Mouse (Mus musculus) stomach, postnatal 0 days (tissue): ENCODE measurements at regions not wholly inside any gene's neighbourhood (a gene's known extent, or its start where the extent isn't known, plus 50 kb on each side); places are given as distances from the start of the nearest gene placed in this dataset.

Experiments used
- ATAC-seq: fragments of 200-750 bp; cut with Nextera tagmentation; 2 replicates; pipeline ENCODE4 v1.8.0; 2017; ENCODE audit not compliant: low FRiP score, low TSS enrichment
- DNase-seq: peaks from one replicate; pipeline ENCODE4 v3.0.0-alpha.2; 2016; ENCODE audit warnings: low spot score
- H3K27ac ChIP-seq: fragments of 300-500 bp; sonication (generic); replicated peaks from 2 replicates; pipeline ENCODE4 v1.5.1; 2014; ENCODE audit warnings: mild to moderate bottlenecking, control low read depth
- H3K27me3 ChIP-seq: fragments of 300-500 bp; sonication (generic); 2 replicates; pipeline ENCODE4 v1.6.1; 2014; ENCODE audit warnings: low read length; ENCODE audit not compliant: control insufficient read depth, insufficient read depth
- H3K36me3 ChIP-seq: fragments of 300-500 bp; sonication (generic); 2 replicates; pipeline ENCODE4 v1.6.1; 2014; ENCODE audit warnings: low read length, mixed read lengths; ENCODE audit not compliant: control insufficient read depth, insufficient read depth
- H3K4me1 ChIP-seq: fragments of 300-500 bp; sonication (generic); replicated peaks from 2 replicates; pipeline ENCODE4 v1.6.1; 2014; ENCODE audit warnings: antibody characterized with exemption; ENCODE audit not compliant: control insufficient read depth, insufficient read depth
- H3K4me2 ChIP-seq: fragments of 300-500 bp; sonication (generic); replicated peaks from 2 replicates; pipeline ENCODE4 v1.6.1; 2014; ENCODE audit warnings: low read depth, mild to moderate bottlenecking, control low read depth, moderate library complexity
- H3K4me3 ChIP-seq: fragments of 300-500 bp; sonication (generic); 2 replicates; pipeline ENCODE4 v1.5.1; 2014; ENCODE audit warnings: low read depth, low read length, control low read depth
- H3K9ac ChIP-seq: fragments of 300-500 bp; sonication (generic); 2 replicates; pipeline ENCODE4 v1.6.1; 2014; ENCODE audit warnings: mild to moderate bottlenecking, low read length, control low read depth, mixed read lengths
- H3K9me3 ChIP-seq: fragments of 300-500 bp; sonication (generic); 2 replicates; pipeline ENCODE4 v1.6.1; 2016; ENCODE audit warnings: low read length; ENCODE audit not compliant: control insufficient read depth
- CTCF ChIP-seq: IDR thresholded peaks from 2 replicates; pipeline ENCODE4 v1.5.1; 2016; ENCODE audit warnings: antibody characterized with exemption, low read depth, mild to moderate bottlenecking, moderate library complexity
- EP300 ChIP-seq: optimal IDR thresholded peaks from 2 replicates; pipeline ENCODE3; 2016; ENCODE audit warnings: antibody characterized with exemption
- WGBS: fragments of 180-500 bp; shearing (Covaris S2); extraction: QIAGEN DNeasy Blood & Tissue Kit; methylation state at CpG from one replicate; pipeline ENCODE4 v1.1.7; 2014; 5-methylcytosine and 5-hydroxymethylcytosine counted together

GRCm38 (mm10) chr12:50969402-50969801 lies 320.5 kb upstream of the Prkd1 start:
- no peak overlapping the region for H3K4me3 ChIP-seq
- H3K27me3 ChIP-seq: no peaks in the 10 kb centered on the region
- H3K4me2 ChIP-seq: no peak overlapping the region
- H3K4me1 ChIP-seq: no peaks in the 10 kb centered on the region
- no peak for TF ChIP-seq CTCF
- TF ChIP-seq EP300: no peak
- H3K9me3 ChIP-seq: no peaks in the 10 kb centered on the region
- DNase-seq (no peak), ATAC-seq (no peak)
- H3K9ac ChIP-seq: no peak overlapping the region
- no peak overlapping the region for H3K27ac ChIP-seq
- H3K36me3 ChIP-seq: no peaks in the 10 kb centered on the region
- WGBS: 63% methylated on average over 3 of the region's 3 CpGs

- Histone ChIP-seq H3K27me3 (no peaks in the 10 kb centered on the region), H3K4me2 (no peak overlapping the region), H3K4me3 (no peak overlapping the region), H3K9me3 (no peaks in the 10 kb centered on the region), H3K9ac (no peak overlapping the region), H3K4me1 (no peaks in the 10 kb centered on the region), H3K27ac (no peak overlapping the region), H3K36me3 (no peaks in the 10 kb centered on the region)
- 34% methylated on average over 5 of the region's 5 CpGs for WGBS
- no peak for DNase-seq
- TF ChIP-seq EP300 (no peak), CTCF (no peak)
- no peak for ATAC-seq
Measured at GRCm38 (mm10) chr12:50967168-50967810, 318.4 kb upstream of the Prkd1 start.

GRCm38 (mm10) chr12:50953971-50954370 lies 305.1 kb upstream of the Prkd1 start:
- Histone ChIP-seq H3K4me1 (no peaks in the 10 kb centered on the region), H3K27ac (no peak overlapping the region), H3K9ac (no peak overlapping the region), H3K9me3 (no peaks in the 10 kb centered on the region), H3K4me2 (no peak overlapping the region), H3K36me3 (no peaks in the 10 kb centered on the region), H3K27me3 (no peaks in the 10 kb centered on the region), H3K4me3 (no peak overlapping the region)
- TF ChIP-seq EP300 (no peak), CTCF (no peak)
- DNase-seq (no peak), ATAC-seq (no peak)
- WGBS: 36% methylated on average over 5 of the region's 5 CpGs

DNA sequence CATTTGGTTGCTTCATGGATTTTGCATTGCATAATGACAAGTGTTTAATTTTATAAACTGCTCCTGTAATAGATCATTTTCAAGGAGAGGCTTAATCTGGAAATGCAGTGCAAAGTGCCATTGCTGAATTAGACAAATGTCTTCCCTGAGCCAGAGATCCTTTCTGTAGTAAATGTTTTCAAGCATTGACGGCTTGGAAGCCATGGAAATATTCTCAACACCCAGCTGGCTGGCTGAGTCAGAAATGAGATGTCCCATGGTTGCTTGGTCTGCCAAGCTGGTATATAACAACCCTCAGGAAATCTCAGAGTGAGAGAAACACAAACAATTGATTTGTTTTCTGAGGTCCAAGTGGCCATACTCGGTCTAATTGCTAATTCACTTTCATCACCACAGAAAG lies 298.1 kb upstream of the Prkd1 start:
- Histone ChIP-seq H3K4me2 (no peak overlapping the region), H3K27ac (no peak overlapping the region), H3K36me3 (no peaks in the 10 kb centered on the region), H3K4me1 (no peaks in the 10 kb centered on the region), H3K4me3 (no peak overlapping the region), H3K9ac (no peak overlapping the region), H3K9me3 (no peaks in the 10 kb centered on the region), H3K27me3 (no peaks in the 10 kb centered on the region)
- TF ChIP-seq EP300 (no peak), CTCF (no peak)
- WGBS: 43% methylated on average over 2 of the region's 2 CpGs
- DNase-seq (no peak), ATAC-seq (no peak)

DNA sequence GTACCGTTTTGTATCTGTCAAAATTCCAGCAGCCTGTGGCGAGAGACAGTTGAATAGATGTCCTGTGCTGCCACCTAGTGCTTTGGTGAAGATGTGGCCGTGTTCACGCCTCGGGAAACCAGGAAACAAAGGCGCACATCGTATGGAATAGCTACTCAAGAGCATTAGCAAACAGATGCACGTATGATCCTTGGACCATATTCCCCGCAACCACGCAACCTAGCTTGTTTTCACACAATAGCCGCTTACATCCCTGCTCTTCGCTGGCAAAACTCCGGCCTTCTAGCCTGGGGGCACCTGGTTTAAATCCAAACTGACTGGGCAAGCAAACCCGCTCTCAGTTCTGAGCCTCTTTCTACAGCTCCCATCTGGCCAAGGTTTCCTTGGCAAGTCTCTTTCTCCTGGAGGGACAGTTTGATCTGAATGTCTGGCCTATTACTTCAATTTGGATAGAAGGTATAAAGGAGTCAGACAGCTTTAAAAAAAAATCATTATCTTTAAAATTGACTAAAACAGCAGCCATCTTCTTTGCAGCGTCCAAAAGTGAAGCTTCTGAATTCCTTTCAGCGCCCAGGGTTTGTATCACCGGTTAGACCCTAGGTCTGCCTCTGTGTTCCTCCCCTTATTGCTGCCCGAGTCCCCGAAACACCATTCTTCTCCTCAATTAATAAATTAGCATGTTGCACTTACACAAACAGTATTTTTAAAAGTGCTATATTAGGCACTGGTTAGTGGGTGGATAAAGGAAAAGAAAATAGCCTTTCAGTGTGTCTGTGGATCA lies 295.0 kb upstream of the Prkd1 start:
- Histone ChIP-seq H3K9me3 (no peaks in the 10 kb centered on the region), H3K27ac (no peak overlapping the region), H3K4me2 (peak overlapping the region; percentile 30), H3K4me3 (peak overlapping the region; percentile 6; the same call in 1 of the 2 replicates), H3K36me3 (no peaks in the 10 kb centered on the region), H3K9ac (no peak overlapping the region), H3K4me1 (no peaks in the 10 kb centered on the region), H3K27me3 (no peaks in the 10 kb centered on the region)
- WGBS: 25% methylated on average over 19 of the region's 19 CpGs
- DNase-seq (peak; percentile 70), ATAC-seq (peak; percentile 63; the same call in 1 of the 2 replicates)
- TF ChIP-seq CTCF (peak; percentile 93), EP300 (no peak)

GRCm38 (mm10) chr12:50943340-50943739 lies 294.4 kb upstream of the Prkd1 start:
- 43% methylated on average over 3 of the region's 3 CpGs for WGBS

More at GRCm38 (mm10) chr12:50943340-50943739, 294.4 kb upstream of the Prkd1 start:
- H3K4me1 ChIP-seq: no peaks in the 10 kb centered on the region
- H3K27me3 ChIP-seq: no peaks in the 10 kb centered on the region
- no peak for ATAC-seq
- TF ChIP-seq EP300 (no peak), CTCF (no peak)
- no peak overlapping the region for H3K27ac ChIP-seq
- H3K9me3 ChIP-seq: no peaks in the 10 kb centered on the region
- H3K4me3 ChIP-seq: no peak overlapping the region
- no peak overlapping the region for H3K9ac ChIP-seq
- DNase-seq: no peak
- no peaks in the 10 kb centered on the region for H3K36me3 ChIP-seq
- H3K4me2 ChIP-seq: no peak overlapping the region
